Mouse (Mus musculus) heart, embryonic 13.5 days (tissue): ENCODE data around the gene Dram2. TPM values are rescaled to one million over a fixed set of nuclear protein-coding genes. Genes with fewer than 3 reads are reported as not detected.
A peak's percentile ranks its signal among the peaks of the same experiment; 100 is the strongest.

Source experiments
- ATAC-seq: fragments of 200-750 bp; cut with Nextera tagmentation; 2 replicates; pipeline ENCODE4 v1.8.0; 2017; ENCODE audit warnings: moderate TSS enrichment; ENCODE audit not compliant: insufficient number of reproducible peaks, low FRiP score, low TSS enrichment; ENCODE audit errors: extremely low read depth
- H3K27ac ChIP-seq: fragments of 300-500 bp; sonication (generic); replicated peaks from 2 replicates; pipeline ENCODE4 v1.5.1; 2015; ENCODE audit warnings: moderate library complexity, mild to moderate bottlenecking, inconsistent platforms
- H3K27me3 ChIP-seq: fragments of 300-500 bp; sonication (generic); replicated peaks from 2 replicates; pipeline ENCODE4 v1.6.1; 2015; ENCODE audit warnings: mild to moderate bottlenecking, inconsistent platforms
- H3K36me3 ChIP-seq: fragments of 300-500 bp; sonication (generic); 2 replicates; pipeline ENCODE4 v1.6.1; 2015; ENCODE audit warnings: mild to moderate bottlenecking, inconsistent platforms
- H3K4me1 ChIP-seq: fragments of 300-500 bp; sonication (generic); 2 replicates; pipeline ENCODE4 v1.6.1; 2015; ENCODE audit warnings: inconsistent platforms
- H3K4me2 ChIP-seq: fragments of 300-500 bp; sonication (generic); 2 replicates; pipeline ENCODE4 v1.6.1; 2015; ENCODE audit warnings: inconsistent platforms, mild to moderate bottlenecking, moderate library complexity
- H3K4me3 ChIP-seq: fragments of 300-500 bp; sonication (generic); 2 replicates; pipeline ENCODE4 v1.5.1; 2015; ENCODE audit warnings: moderate library complexity, mild to moderate bottlenecking, inconsistent platforms
- H3K9ac ChIP-seq: fragments of 300-500 bp; sonication (generic); 2 replicates; pipeline ENCODE4 v1.6.1; 2015; ENCODE audit warnings: inconsistent platforms, mild to moderate bottlenecking, moderate library complexity
- H3K9me3 ChIP-seq: fragments of 300-500 bp; sonication (generic); 2 replicates; pipeline ENCODE4 v1.6.1; 2016; ENCODE audit warnings: inconsistent platforms
- WGBS: fragments of 180-500 bp; shearing (Covaris S2); methylation state at CpG from one replicate; pipeline ENCODE4 v1.1.7; 2015; ENCODE audit warnings: mixed read lengths; 5-methylcytosine and 5-hydroxymethylcytosine counted together
- polyA plus RNA-seq: library from polyadenylated mRNA; unstranded; fragments of >200 nt; fragmentation: Nextera tagmentation; extraction: Ambion mirVana; gene quantifications from 2 replicates; pipeline ENCODE4 v1.2.1, GENCODE M21; 2015

The Dram2 gene
- polyA plus RNA-seq: 54.8 and 58.4 TPM in 2 replicates

DNA sequence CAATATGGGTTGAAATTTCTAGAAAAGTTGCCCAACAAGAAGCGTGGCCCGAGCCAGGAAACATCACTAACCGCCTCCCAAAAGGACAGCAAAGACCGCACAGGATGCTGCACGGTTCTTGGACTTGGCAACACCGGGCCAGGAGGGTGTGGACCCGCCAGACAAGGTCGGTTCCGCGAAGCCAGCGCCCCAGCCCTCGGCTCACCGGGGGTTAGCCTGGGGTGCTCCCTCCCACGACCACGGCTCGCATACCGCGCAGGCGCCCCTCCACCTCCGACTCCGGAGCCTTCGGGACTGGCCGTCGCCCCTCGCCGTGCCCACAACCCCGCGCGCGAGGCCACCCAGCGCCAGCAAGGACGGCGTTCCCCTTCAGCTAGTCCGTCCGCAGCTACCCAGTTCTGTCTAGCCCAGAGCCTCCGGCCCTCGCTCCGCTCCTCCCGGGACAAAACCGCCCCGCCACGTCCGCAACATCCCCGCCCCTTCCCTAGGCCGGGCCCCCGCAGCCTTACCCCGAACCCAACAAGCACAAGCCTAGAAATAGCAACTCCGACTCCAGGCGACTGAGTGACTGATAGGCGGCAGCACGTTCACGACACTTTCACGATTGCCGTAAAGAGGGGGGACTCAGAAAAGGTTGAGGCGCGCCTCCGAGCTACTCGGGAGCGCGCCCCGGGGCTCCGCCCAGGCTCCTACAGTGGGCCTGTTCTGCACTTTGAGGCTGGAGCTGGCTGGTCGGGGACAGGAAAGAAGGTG, at the start of gene Dram2, which contains the start of gene Cept1:
Dram2 (plus strand) TSS at position 628 of the 753 bp plus-strand sequence.
Cept1 (minus strand) TSS at position 632 of the 753 bp plus-strand sequence.
- H3K27me3 ChIP-seq: no peaks in the 10 kb centered on the region
- peaks cover 10% of the 10 kb centered on the region for H3K36me3 ChIP-seq
- no peaks in the 10 kb centered on the region for H3K9me3 ChIP-seq
- H3K27ac ChIP-seq: peak within 1 kb of the TSS; percentile 99
- H3K4me2 ChIP-seq: peak within 1 kb of the TSS; percentile 82
- peak; percentile 90 for ATAC-seq
- peak within 1 kb of the TSS; percentile 92 for H3K4me3 ChIP-seq
- under 1% methylated on average over 61 of the region's 63 CpGs for WGBS
- H3K9ac ChIP-seq: peak within 1 kb of the TSS; percentile 95
- peaks cover 35% of the 10 kb centered on the region for H3K4me1 ChIP-seq

DNA sequence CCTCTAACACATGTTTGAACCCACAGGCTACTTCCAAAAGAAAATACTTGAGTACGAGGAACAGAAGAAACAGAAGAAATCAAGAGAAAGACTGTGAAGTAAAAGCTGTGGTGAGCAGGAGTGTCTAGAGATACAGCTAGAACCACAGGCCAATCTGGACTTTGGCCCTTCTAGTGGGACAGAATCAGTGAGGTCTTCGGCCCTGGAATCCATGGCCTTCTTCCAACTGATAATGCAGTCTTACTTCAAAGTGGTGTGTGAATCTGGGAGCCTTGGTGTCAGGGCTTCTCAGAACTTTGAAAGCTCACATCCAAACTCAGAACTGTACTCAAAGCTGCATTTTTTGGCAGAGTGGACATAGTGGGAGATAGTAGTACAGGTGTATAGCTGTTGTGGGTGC, 47.1 kb upstream of the Dram2 start:
- Histone ChIP-seq H3K27me3 (no peaks in the 10 kb centered on the region), H3K4me2 (no peak overlapping the region), H3K27ac (no peak overlapping the region), H3K36me3 (peaks cover 51% of the 10 kb centered on the region), H3K9me3 (no peaks in the 10 kb centered on the region), H3K4me1 (peaks cover 25% of the 10 kb centered on the region), H3K9ac (no peak overlapping the region), H3K4me3 (no peak overlapping the region)
- WGBS: 55% methylated on average over 2 of the region's 2 CpGs
- no peak for ATAC-seq

DNA sequence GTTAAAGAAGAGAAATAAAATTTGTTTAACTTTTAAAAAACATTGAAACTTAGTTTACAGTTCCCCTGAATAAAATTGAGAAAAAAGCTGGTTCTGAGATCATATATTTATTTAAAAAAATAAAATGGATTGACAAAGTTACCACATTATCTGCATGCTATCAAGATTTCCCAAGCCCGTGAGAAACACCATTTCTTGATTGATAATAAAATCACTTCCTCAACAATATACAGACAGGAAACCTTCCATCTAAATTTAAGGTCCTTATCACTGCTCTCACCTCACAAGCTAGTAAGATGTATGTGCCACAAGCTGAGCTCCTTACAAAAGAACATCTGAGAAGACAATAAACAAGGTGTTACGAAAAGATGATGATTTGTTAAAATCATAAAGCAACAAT, 44.7 kb upstream of the Dram2 start:
- H3K4me3 ChIP-seq: no peak overlapping the region
- 81% methylated on average over 2 of the region's 2 CpGs for WGBS
- H3K9me3 ChIP-seq: no peaks in the 10 kb centered on the region
- 0 out of 2 replicates have a peak, but pooled peaks cover 7% of the 10 kb centered on the region for H3K4me1 ChIP-seq
- no peak for ATAC-seq
- no peak overlapping the region for H3K9ac ChIP-seq
- peaks cover 53% of the 10 kb centered on the region for H3K36me3 ChIP-seq
- H3K27ac ChIP-seq: no peak overlapping the region
- no peak overlapping the region for H3K4me2 ChIP-seq
- no peaks in the 10 kb centered on the region for H3K27me3 ChIP-seq

- no peak overlapping the region for H3K4me2 ChIP-seq
- peaks cover 15% of the 10 kb centered on the region for H3K36me3 ChIP-seq
- no peaks in the 10 kb centered on the region for H3K4me1 ChIP-seq
- no peak overlapping the region for H3K27ac ChIP-seq
- ATAC-seq: no peak
- no peak overlapping the region for H3K9ac ChIP-seq
- WGBS: 75% methylated on average over 1 of the region's 1 CpGs
- no peak overlapping the region for H3K4me3 ChIP-seq
- no peaks in the 10 kb centered on the region for H3K9me3 ChIP-seq
- no peaks in the 10 kb centered on the region for H3K27me3 ChIP-seq
These were observed 36.9 kb upstream of the Dram2 start for GRCm38 (mm10) chr3:106510669-106511068.

GRCm38 (mm10) chr3:106515016-106515415, 32.6 kb upstream of the Dram2 start:
- ATAC-seq: no peak
- Histone ChIP-seq H3K4me1 (no peaks in the 10 kb centered on the region), H3K9ac (no peak overlapping the region), H3K9me3 (no peaks in the 10 kb centered on the region), H3K27ac (no peak overlapping the region), H3K36me3 (peaks cover 12% of the 10 kb centered on the region), H3K4me2 (no peak overlapping the region), H3K27me3 (no peaks in the 10 kb centered on the region), H3K4me3 (no peak overlapping the region)
- 76% methylated on average over 6 of the region's 6 CpGs for WGBS

GRCm38 (mm10) chr3:106522730-106523129, 24.9 kb upstream of the Dram2 start:
- WGBS: 82% methylated on average over 1 of the region's 1 CpGs
- no peak for ATAC-seq

DNA sequence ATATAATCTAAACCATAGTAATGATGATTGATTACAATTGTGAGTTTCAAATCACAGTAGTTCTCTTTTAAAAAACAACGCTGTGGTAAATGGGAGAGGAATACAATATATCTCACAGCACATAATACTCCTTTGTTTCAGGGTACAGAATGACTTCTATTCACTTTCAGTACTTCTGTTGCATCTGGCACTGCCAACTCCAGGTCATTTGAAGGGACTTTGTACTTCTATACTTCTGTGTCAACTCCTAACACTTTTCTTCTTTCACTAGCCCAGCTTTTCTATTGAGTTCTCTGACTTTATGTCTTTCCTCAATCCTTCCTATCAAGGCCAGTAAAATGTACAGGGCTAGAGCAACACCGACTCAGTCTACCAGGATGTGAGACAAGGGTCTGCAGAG, 21.2 kb upstream of the Dram2 start:
- Histone ChIP-seq H3K4me3 (no peak overlapping the region), H3K4me2 (no peak overlapping the region), H3K9ac (no peak overlapping the region), H3K27ac (no peak overlapping the region), H3K36me3 (peaks cover 17% of the 10 kb centered on the region; the same call in 1 of the 2 replicates), H3K27me3 (no peaks in the 10 kb centered on the region), H3K9me3 (no peaks in the 10 kb centered on the region), H3K4me1 (no peaks in the 10 kb centered on the region)
- ATAC-seq: no peak
- WGBS: 91% methylated on average over 2 of the region's 2 CpGs

More at GRCm38 (mm10) chr3:106522730-106523129, 24.9 kb upstream of the Dram2 start:
- no peaks in the 10 kb centered on the region for H3K4me1 ChIP-seq
- H3K9me3 ChIP-seq: no peaks in the 10 kb centered on the region
- no peak overlapping the region for H3K9ac ChIP-seq
- peaks cover 16% of the 10 kb centered on the region for H3K36me3 ChIP-seq
- H3K27ac ChIP-seq: no peak overlapping the region
- no peak overlapping the region for H3K4me3 ChIP-seq
- H3K27me3 ChIP-seq: no peaks in the 10 kb centered on the region
- H3K4me2 ChIP-seq: no peak overlapping the region

DNA sequence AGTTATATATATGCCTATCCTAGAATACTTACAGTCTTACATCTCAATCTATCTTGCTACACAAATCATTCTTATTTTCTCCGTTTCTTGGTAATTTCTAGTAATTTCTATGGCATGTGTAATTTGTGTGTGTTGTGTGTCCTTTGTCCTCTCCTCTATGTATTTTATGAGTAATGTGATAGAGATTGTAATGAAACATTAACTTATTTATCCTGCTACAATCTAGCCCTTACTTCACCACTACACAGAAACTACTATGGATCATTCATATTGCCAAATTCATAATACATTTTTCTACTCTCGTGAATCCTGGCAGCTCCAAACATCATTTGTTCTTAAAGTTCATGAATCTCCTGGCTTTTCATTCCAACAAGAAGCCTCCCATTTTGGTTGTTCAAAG, 19.6 kb upstream of the Dram2 start:
- Histone ChIP-seq H3K27ac (no peak overlapping the region), H3K27me3 (no peaks in the 10 kb centered on the region), H3K36me3 (peaks cover 24% of the 10 kb centered on the region), H3K4me1 (no peaks in the 10 kb centered on the region), H3K9me3 (no peaks in the 10 kb centered on the region), H3K4me3 (no peak overlapping the region), H3K4me2 (no peak overlapping the region), H3K9ac (no peak overlapping the region)
- ATAC-seq: no peak
- 81% methylated on average over 2 of the region's 2 CpGs for WGBS

DNA sequence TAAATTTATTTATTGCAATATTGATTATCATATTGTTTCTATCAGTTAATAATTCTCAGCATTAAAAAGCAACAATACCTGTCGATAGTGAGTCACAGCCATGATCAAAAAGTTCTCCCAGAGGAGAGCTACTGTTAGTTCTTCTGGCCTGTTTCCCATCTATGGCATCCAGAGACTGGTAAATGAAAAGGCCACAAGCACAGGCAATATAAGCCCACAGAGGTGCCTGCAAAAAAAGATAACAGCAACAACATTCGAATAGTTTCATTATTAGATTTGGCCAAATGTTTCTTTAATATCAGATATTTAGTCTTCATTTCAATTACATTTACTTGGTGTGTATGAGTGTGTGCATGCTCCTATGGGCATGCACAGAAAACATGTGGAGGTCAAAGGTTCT, 14.3 kb upstream of the Dram2 start:
- peaks cover 41% of the 10 kb centered on the region for H3K36me3 ChIP-seq
- H3K4me2 ChIP-seq: no peak overlapping the region
- no peak for ATAC-seq
- no peak overlapping the region for H3K4me3 ChIP-seq
- no peaks in the 10 kb centered on the region for H3K9me3 ChIP-seq
- no peak overlapping the region for H3K27ac ChIP-seq
- H3K4me1 ChIP-seq: no peaks in the 10 kb centered on the region
- 81% methylated on average over 2 of the region's 2 CpGs for WGBS
- H3K27me3 ChIP-seq: no peaks in the 10 kb centered on the region
- H3K9ac ChIP-seq: no peak overlapping the region

- Histone ChIP-seq H3K4me3 (no peak overlapping the region), H3K4me1 (peaks cover 25% of the 10 kb centered on the region), H3K9me3 (no peaks in the 10 kb centered on the region), H3K27me3 (no peaks in the 10 kb centered on the region), H3K36me3 (no peaks in the 10 kb centered on the region), H3K4me2 (no peak overlapping the region), H3K9ac (no peak overlapping the region), H3K27ac (no peak overlapping the region)
- no peak for ATAC-seq
- WGBS: 85% methylated on average over 8 of the region's 8 CpGs
These were observed 2.8 kb upstream of the Dram2 start for GRCm38 (mm10) chr3:106544721-106545316.

- Histone ChIP-seq H3K36me3 (peaks cover 15% of the 10 kb centered on the region), H3K4me1 (peaks cover 35% of the 10 kb centered on the region), H3K27me3 (no peaks in the 10 kb centered on the region), H3K4me3 (peak overlapping the region; percentile 92), H3K27ac (peak overlapping the region; percentile 99), H3K9me3 (no peaks in the 10 kb centered on the region), H3K4me2 (peak overlapping the region; percentile 82), H3K9ac (peak overlapping the region; percentile 95)
- WGBS: under 1% methylated on average over 27 of the region's 27 CpGs
- no peak; the same call in 1 of the 2 replicates for ATAC-seq
These were observed 434 bp downstream of the Dram2 start for GRCm38 (mm10) chr3:106547924-106548539.
